Mouse (Mus musculus): ENCODE data around the gene Tgif2lx1. TPM values are rescaled to one million over a fixed set of nuclear protein-coding genes. Genes with fewer than 3 reads are reported as not detected.
"Not testable (repeated sequence)": the region's sequence is repeated elsewhere in the genome, so short reads cannot be mapped to it uniquely, and the experiment has no call there.

Gene Tgif2lx1
- polyA plus RNA-seq (2014; fragmentation: Nextera tagmentation; extraction: Ambion mirVana) = not detected in 2 replicates

GRCm38 (mm10) chrX:118480637-118481036 is at the start of gene Tgif2lx1:
TSS of gene Tgif2lx1 (minus strand) at chrX:118480737.
- H3K4me1 ChIP-seq (replicated peaks; ENCODE audit: control insufficient read depth, insufficient read depth, low read length); H3K27ac ChIP-seq; DNase-seq (ENCODE audit: low spot score); H3K36me3 ChIP-seq (replicated peaks; ENCODE audit: control insufficient read depth, insufficient read depth); H3K27me3 ChIP-seq (ENCODE audit: control insufficient read depth, insufficient read depth, low read length); ATAC-seq (ENCODE audit: low FRiP score); H3K4me2 ChIP-seq (replicated peaks); H3K4me3 ChIP-seq (replicated peaks; ENCODE audit: low read length); H3K9ac ChIP-seq; H3K9me3 ChIP-seq (ENCODE audit: control insufficient read depth, low read length): not testable (repeated sequence)
- no CpG with 5 or more reads among the region's 5 CpGs for WGBS

Other genes with a start within 250 kb of the Tgif2lx1 start
- not detected in 2 replicates for gene Tgif2lx2, start 53.5 kb downstream of the Tgif2lx1 start, polyA plus RNA-seq (2014; fragmentation: Nextera tagmentation; extraction: Ambion mirVana)

Data from hindbrain, embryonic 14.5 days (tissue).